Mouse (Mus musculus) MEL (cell line): ENCODE results near the gene Upk2. TPM values are rescaled to one million over a fixed set of nuclear protein-coding genes. Genes with fewer than 3 reads are reported as not detected.
A peak's percentile ranks its signal among the peaks of the same experiment; 100 is the strongest.

Source experiments
- DNase-seq: peaks from one replicate; pipeline ENCODE4 v3.0.0; 2011; ENCODE audit warnings: low read depth, low spot score
- H3K27ac ChIP-seq: 2 replicates; pipeline ENCODE4 v1.5.1; 2012; ENCODE audit warnings: low read depth, mild to moderate bottlenecking, control low read depth, low read length, moderate library complexity; ENCODE audit not compliant: control insufficient read depth
- H3K27me3 ChIP-seq, 2 experiments: fragments of 150-350 bp in 1 of 2; sonication (generic) in 1 of 2; 2 replicates each; pipeline ENCODE4 v1.6.1; 2012; ENCODE audit warnings: low read length in 2 of 2, mild to moderate bottlenecking in 2 of 2, improper control_type of control experiment in 1 of 2, moderate library complexity in 1 of 2; ENCODE audit not compliant: insufficient read depth in 2 of 2, control insufficient read depth in 1 of 2
- H3K36me3 ChIP-seq, 2 experiments: 2 replicates each; pipeline ENCODE4 v1.6.1; 2012 to 2014; ENCODE audit warnings: low read length in 2 of 2, improper control_type of control experiment in 1 of 2, inconsistent platforms in 1 of 2, mild to moderate bottlenecking in 1 of 2; ENCODE audit not compliant: insufficient read depth in 2 of 2, control insufficient read depth in 1 of 2
- H3K4me1 ChIP-seq, 2 experiments: fragments of 150-350 bp in 1 of 2; sonication (generic) in 1 of 2; 2 replicates each; pipeline ENCODE4 v1.6.1; 2012; ENCODE audit warnings: low read length in 2 of 2, improper control_type of control experiment in 1 of 2, mild to moderate bottlenecking in 1 of 2; ENCODE audit not compliant: insufficient read depth in 2 of 2, control insufficient read depth in 1 of 2
- H3K4me3 ChIP-seq, 2 experiments: fragments of 150-350 bp in 1 of 2; sonication (generic) in 1 of 2; 2 replicates each; pipeline ENCODE4 v1.5.1; 2012; ENCODE audit warnings: low read depth in 2 of 2, low read length in 2 of 2, mild to moderate bottlenecking in 2 of 2, moderate library complexity in 2 of 2, control low read depth in 1 of 2, improper control_type of control experiment in 1 of 2; ENCODE audit not compliant: control insufficient read depth in 1 of 2, insufficient read depth in 1 of 2
- H3K79me2 ChIP-seq: 2 replicates; pipeline ENCODE4 v1.6.1; 2012; ENCODE audit warnings: mild to moderate bottlenecking, low read length, moderate library complexity; ENCODE audit not compliant: control insufficient read depth, poor library complexity, insufficient read depth
- H3K9ac ChIP-seq: 2 replicates; pipeline ENCODE4 v1.6.1; 2012; ENCODE audit warnings: low read depth, mild to moderate bottlenecking, control low read depth, low read length, moderate library complexity; ENCODE audit not compliant: control insufficient read depth, poor library complexity, severe bottlenecking
- H3K9me3 ChIP-seq: fragments of 150-350 bp; sonication (generic); replicated peaks from 2 replicates; pipeline ENCODE4 v1.6.1; 2012; ENCODE audit warnings: mild to moderate bottlenecking, low read length, improper control_type of control experiment, moderate library complexity; ENCODE audit not compliant: insufficient read depth
- BHLHE40 ChIP-seq: IDR thresholded peaks from 2 replicates; pipeline ENCODE4 v1.6.1; 2012; ENCODE audit warnings: low read depth, mild to moderate bottlenecking, inconsistent platforms, low read length, improper control_type of control experiment, borderline replicate concordance
- ELF1 ChIP-seq: IDR thresholded peaks from 2 replicates; pipeline ENCODE4 v1.6.1; 2014; ENCODE audit warnings: low read depth, mild to moderate bottlenecking, inconsistent platforms, low read length, improper control_type of control experiment, moderate library complexity
- ETS1 ChIP-seq: IDR thresholded peaks from 2 replicates; pipeline ENCODE4 v1.6.1; 2012; ENCODE audit warnings: low read depth, mild to moderate bottlenecking, inconsistent platforms, low read length, improper control_type of control experiment, moderate library complexity
- GATA1 ChIP-seq: IDR thresholded peaks from 2 replicates; pipeline ENCODE4 v1.6.1; 2011; ENCODE audit warnings: low read depth, low read length, improper control_type of control experiment
- MAFK ChIP-seq: IDR thresholded peaks from 2 replicates; pipeline ENCODE4 v1.6.1; 2011; ENCODE audit warnings: low read depth, mild to moderate bottlenecking, low read length, improper control_type of control experiment, borderline replicate concordance
- MAX ChIP-seq: IDR thresholded peaks from 2 replicates; pipeline ENCODE4 v1.6.1; 2011; ENCODE audit warnings: low read length, improper control_type of control experiment
- MAZ ChIP-seq: IDR thresholded peaks from 2 replicates; pipeline ENCODE4 v1.6.1; 2012; ENCODE audit warnings: low read depth, mild to moderate bottlenecking, inconsistent platforms, low read length, improper control_type of control experiment
- MEF2A ChIP-seq: IDR thresholded peaks from 2 replicates; pipeline ENCODE4 v1.6.1; 2014; ENCODE audit warnings: low read depth, mild to moderate bottlenecking, inconsistent platforms, low read length, improper control_type of control experiment; ENCODE audit not compliant: poor library complexity, insufficient replicate concordance, severe bottlenecking; ENCODE audit errors: extremely low read depth
- MYB ChIP-seq: IDR thresholded peaks from 2 replicates; pipeline ENCODE4 v1.6.1; 2011; ENCODE audit warnings: mild to moderate bottlenecking, low read depth, low read length, improper control_type of control experiment
- POLR2AphosphoS2 ChIP-seq: IDR thresholded peaks from 2 replicates; pipeline ENCODE4 v1.6.1; 2011; ENCODE audit warnings: low read length, improper control_type of control experiment
- RAD21 ChIP-seq: IDR thresholded peaks from 2 replicates; pipeline ENCODE4 v1.6.1; 2011; ENCODE audit warnings: mild to moderate bottlenecking, low read depth, low read length, improper control_type of control experiment
- UBTF ChIP-seq: IDR thresholded peaks from 2 replicates; pipeline ENCODE4 v1.6.1; 2012; ENCODE audit warnings: low read depth, mild to moderate bottlenecking, inconsistent platforms, low read length, improper control_type of control experiment, moderate library complexity, borderline replicate concordance; ENCODE audit not compliant: insufficient read depth
- USF1 ChIP-seq: IDR thresholded peaks from 2 replicates; pipeline ENCODE4 v1.6.1; 2014; ENCODE audit warnings: low read depth, mild to moderate bottlenecking, inconsistent platforms, low read length, improper control_type of control experiment, moderate library complexity
- USF2 ChIP-seq, 2 experiments: IDR thresholded peaks; 2 replicates each; pipeline ENCODE4 v1.6.1; 2011 to 2012; ENCODE audit warnings: improper control_type of control experiment in 2 of 2, low read length in 2 of 2, borderline replicate concordance in 1 of 2, inconsistent platforms in 1 of 2, low read depth in 1 of 2, mild to moderate bottlenecking in 1 of 2; ENCODE audit not compliant: insufficient read depth in 1 of 2
- ZC3H11A ChIP-seq: IDR thresholded peaks from 2 replicates; pipeline ENCODE4 v1.6.1; 2012; ENCODE audit warnings: low read depth, mild to moderate bottlenecking, inconsistent platforms, low read length, improper control_type of control experiment
- ZNF384 ChIP-seq: IDR thresholded peaks from 2 replicates; pipeline ENCODE4 v1.6.1; 2012; ENCODE audit warnings: low read depth, mild to moderate bottlenecking, inconsistent platforms, low read length, improper control_type of control experiment
- polyA plus RNA-seq, 2 experiments: library from polyadenylated mRNA; stranded (reverse) in 1 of 2; unstranded in 1 of 2; fragments of >175 nt in 1 of 2; fragments of >200 nt in 1 of 2; gene quantifications; 2 replicates each; pipeline versions ENCODE4 v1.2.1 to v1.2.4; 2012; ENCODE audit warnings: low replicate concordance in 2 of 2, low read depth in 1 of 2; ENCODE audit not compliant: insufficient read length in 2 of 2, insufficient read depth in 1 of 2, missing spikeins in 1 of 2
- total RNA-seq: library from RNA; depleted of rRNA; stranded (reverse); fragments of 300-350 nt; gene quantifications from 2 replicates; pipeline ENCODE4 v1.2.3, GENCODE M21; 2012

The Upk2 gene
- total and polyA plus RNA-seq, 3 experiments = not detected

DNA sequence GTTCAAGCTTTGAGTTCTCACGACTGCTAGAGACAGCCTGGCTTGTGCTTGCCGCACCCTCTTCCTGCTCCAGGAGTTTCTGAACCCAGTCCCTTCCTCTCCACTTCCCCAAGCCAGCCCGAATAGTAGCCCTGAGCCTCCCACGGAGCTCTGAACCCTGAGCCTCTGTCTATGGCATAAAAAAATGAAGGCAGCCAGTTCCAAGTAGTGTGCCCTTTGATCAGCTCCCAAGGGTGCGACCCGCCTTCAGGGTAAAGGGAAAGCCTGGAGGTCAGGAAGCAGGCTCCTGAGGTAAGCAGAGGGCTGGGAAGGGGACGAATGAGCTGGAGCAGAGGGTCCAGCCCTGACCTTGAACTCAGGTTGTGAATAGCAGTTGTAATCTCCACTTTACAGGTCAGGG lies 13.4 kb upstream of the Upk2 start:
- TF ChIP-seq UBTF (no peak), MAX (no peak), RAD21 (no peak), MEF2A (no peak), ETS1 (no peak), ELF1 (no peak), MYB (no peak), GATA1 (no peak), MAZ (no peak), POLR2AphosphoS2 (no peak)
- TF ChIP-seq, all 39 proteins: peak for 0
- H3K9me3 ChIP-seq = no peaks in the 10 kb centered on the region
- no peak overlapping the region for H3K27ac ChIP-seq
- no peaks in the 10 kb centered on the region for H3K4me1 ChIP-seq
- no peak overlapping the region for H3K4me3 ChIP-seq
- no peak overlapping the region for H3K9ac ChIP-seq
- H3K79me2 ChIP-seq = no peaks in the 10 kb centered on the region
- DNase-seq = no peak
- no peaks in the 10 kb centered on the region for H3K36me3 ChIP-seq
- peaks cover 33 to 35% of the 10 kb centered on the region in 2 experiments for H3K27me3 ChIP-seq

DNA sequence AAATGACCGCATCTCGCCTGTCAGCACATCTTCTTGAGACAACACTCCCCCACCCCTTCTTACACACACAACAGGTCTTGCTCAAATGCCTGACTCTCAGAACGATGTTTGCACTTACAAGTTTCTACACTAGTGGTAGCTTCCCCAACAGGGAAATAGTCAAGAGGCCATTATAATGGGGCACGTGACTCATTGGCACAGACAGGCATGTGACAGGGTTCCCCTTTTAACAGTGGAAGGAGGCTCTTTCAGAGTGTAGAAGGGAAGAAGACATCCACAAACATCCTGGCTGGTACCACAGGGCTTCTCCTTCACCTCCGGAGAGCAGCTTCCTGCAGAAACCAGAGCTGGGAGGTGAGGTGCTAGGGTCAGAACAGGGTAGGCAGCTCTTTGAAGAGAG lies 7.2 kb upstream of the Upk2 start:
- no peaks in the 10 kb centered on the region for H3K79me2 ChIP-seq
- DNase-seq = no peak
- peaks cover 18 to 24% of the 10 kb centered on the region in 2 experiments for H3K27me3 ChIP-seq
- H3K9me3 ChIP-seq = no peaks in the 10 kb centered on the region
- H3K9ac ChIP-seq = no peak overlapping the region
- H3K36me3 ChIP-seq = no peaks in the 10 kb centered on the region
- H3K4me3 ChIP-seq = no peak overlapping the region
- H3K27ac ChIP-seq = no peak overlapping the region
- H3K4me1 ChIP-seq = no peaks in the 10 kb centered on the region
- peak; percentile 86 for TF ChIP-seq USF1
- TF ChIP-seq BHLHE40 = peak; percentile 68
- no peak for TF ChIP-seq RAD21
- TF ChIP-seq ZNF384 = no peak
- TF ChIP-seq MAFK = no peak
- TF ChIP-seq USF2 (IDR thresholded peaks at IDR 0.05; ENCODE audit: borderline replicate concordance in 1 of 2, insufficient read depth in 1 of 2, low read depth in 1 of 2, low read length in 2 of 2) = peak in 1 of 2 experiments; percentile 46; a peak in 1 of 4 replicates
- no peak for TF ChIP-seq ZC3H11A
- no peak for TF ChIP-seq POLR2AphosphoS2
